Mouse (Mus musculus): ENCODE data around the gene H2-M10.5.
"Not testable (repeated sequence)": the region's sequence is repeated elsewhere in the genome, so short reads cannot be mapped to it uniquely, and the experiment has no call there.

H2-M10.5 gene

GRCm38 (mm10) chr17:36772610-36773009 is at the start of gene H2-M10.5:
H2-M10.5 (plus strand) TSS chr17:36772910.
- not testable (repeated sequence) for DNase-seq (ENCODE audit: low spot score in 2 of 2)

GRCm38 (mm10) chr17:36726046-36726445 is 46.7 kb upstream of the H2-M10.5 start:
- no peak for DNase-seq (ENCODE audit: low spot score in 2 of 2)

GRCm38 (mm10) chr17:36763816-36764215 is 8.9 kb upstream of the H2-M10.5 start:
- DNase-seq (ENCODE audit: low spot score in 2 of 2): no peak

- peak in 1 of 2 experiments; percentile 13 for DNase-seq (ENCODE audit: low spot score in 2 of 2)
Observed at GRCm38 (mm10) chr17:36764244-36764643, 8.5 kb upstream of the H2-M10.5 start.

GRCm38 (mm10) chr17:36765403-36765802 is 7.3 kb upstream of the H2-M10.5 start:
- not testable (repeated sequence) for DNase-seq (ENCODE audit: low spot score in 2 of 2)

- no peak for DNase-seq (ENCODE audit: low spot score in 2 of 2)
Observed at GRCm38 (mm10) chr17:36781533-36781932, 8.8 kb downstream of the H2-M10.5 start.

GRCm38 (mm10) chr17:36786483-36786886 is 13.8 kb downstream of the H2-M10.5 start:
- DNase-seq (ENCODE audit: low spot score in 2 of 2): not testable (repeated sequence)

- DNase-seq (ENCODE audit: low spot score in 2 of 2): no peak
Observed at GRCm38 (mm10) chr17:36788351-36788750, 15.6 kb downstream of the H2-M10.5 start.

GRCm38 (mm10) chr17:36788801-36789200 is 16.1 kb downstream of the H2-M10.5 start:
- DNase-seq (ENCODE audit: low spot score in 2 of 2): peak; percentile 43 to 48

- DNase-seq (ENCODE audit: low spot score in 2 of 2): no peak
Observed at GRCm38 (mm10) chr17:36799493-36799892, 26.8 kb downstream of the H2-M10.5 start.

- not testable (repeated sequence) for DNase-seq (ENCODE audit: low spot score in 2 of 2)
Observed at GRCm38 (mm10) chr17:36799921-36800462, 27.3 kb downstream of the H2-M10.5 start.

GRCm38 (mm10) chr17:36811871-36812270 is 39.2 kb downstream of the H2-M10.5 start, which contains the start of gene H2-M10.6:
H2-M10.6 (plus strand) TSS chr17:36812171.
- no peak for DNase-seq (ENCODE audit: low spot score in 2 of 2)

- DNase-seq (ENCODE audit: low spot score in 2 of 2): peak; percentile 45 to 54
Observed at GRCm38 (mm10) chr17:36824005-36824404, 51.3 kb downstream of the H2-M10.5 start.

GRCm38 (mm10) chr17:36825525-36825924 is 52.8 kb downstream of the H2-M10.5 start:
- peak; percentile 14 to 25 for DNase-seq (ENCODE audit: low spot score in 2 of 2)

Measured in spleen, postnatal 36 days (tissue).